Mouse (Mus musculus): ENCODE data around the gene Znhit6.

GRCm38 (mm10) chr3:145537870-145538269 lies 38.1 kb upstream of the Znhit6 start:
- TF ChIP-seq CTCF (IDR thresholded peaks at IDR 0.05; ENCODE audit: extremely low read depth, insufficient read depth, low read length) (no peak), POLR2A (IDR thresholded peaks at IDR 0.05; ENCODE audit: extremely low read depth, insufficient read depth, low read length) (no peak)
